Comparison of ENCODE assay signal across 8 mouse cellular contexts in genomic region chr17:57276634-57277121, GRCm38 (mm10). TPM values are rescaled to one million over a fixed set of nuclear protein-coding genes. Genes with fewer than 3 reads are reported as not detected.
DNase-seq lines count a peak whose midpoint lies in the region; ATAC-seq lines count a peak whose summit lies in the region.

No protein-coding gene starts in this region.

- no peak overlapping the region for H3K27ac ChIP-seq in hindbrain, embryonic 11.5 days (ENCODE audit: low read depth, low read length)

- H3K9ac ChIP-seq in hindbrain, embryonic 11.5 days (ENCODE audit: low read depth, low read length), result peak overlapping the region; percentile 24; the same call in 1 of the 2 replicates

- 1% methylated on average over 20 of the region's 20 CpGs for WGBS in hindbrain, embryonic 11.5 days

- H3K4me1 ChIP-seq in hindbrain, embryonic 11.5 days (replicated peaks; ENCODE audit: control insufficient read depth, insufficient read depth, low read length), result peaks cover 4% of the 10 kb centered on the region; the same call in 1 of the 2 replicates

- DNase-seq in R1 (ENCODE audit: low read depth, low spot score), result peak; percentile 90
- peak; percentile 77 for DNase-seq in cerebellum, adult 8-10 months
- DNase-seq in hindbrain, embryonic 11.5 days (ENCODE audit: low spot score), result peak; percentile 87
- DNase-seq in layer of hippocampus, postnatal 25 days (ENCODE audit: extremely low spot score in 1 of 2, low spot score in 1 of 2), result peak; percentile 45 to 63
- DNase-seq in lung, postnatal 25 days (ENCODE audit: low spot score), result peak; percentile 87
- DNase-seq in retina, postnatal 7 days (ENCODE audit: low read depth, low spot score), result peak; percentile 79
- DNase-seq in urinary bladder, postnatal 36 days (ENCODE audit: low spot score in 2 of 2), result peak; percentile 72 to 74

- no peaks in the 10 kb centered on the region for H3K9me3 ChIP-seq in hindbrain, embryonic 11.5 days (ENCODE audit: control insufficient read depth, low read length)

- H3K36me3 ChIP-seq in hindbrain, embryonic 11.5 days (ENCODE audit: control insufficient read depth, insufficient read depth, low read length), result no peaks in the 10 kb centered on the region

- peak overlapping the region; percentile 39 for H3K4me3 ChIP-seq in hindbrain, embryonic 11.5 days (ENCODE audit: low read depth, low read length)

- H3K4me2 ChIP-seq in hindbrain, embryonic 11.5 days (replicated peaks; ENCODE audit: low read depth, low read length), result peak overlapping the region; percentile 59

- peak; percentile 74 for ATAC-seq in frontal cortex, adult (ENCODE audit: low TSS enrichment)
- peak; percentile 79 for ATAC-seq in hindbrain, embryonic 11.5 days (ENCODE audit: low FRiP score)

- peaks cover 31% of the 10 kb centered on the region for H3K27me3 ChIP-seq in hindbrain, embryonic 11.5 days (ENCODE audit: control insufficient read depth, insufficient read depth, low read length)

RNA-seq across cellular contexts. Expression of gene Vav1, which starts 2.2 kb away (rescaled TPM):
- polyA plus RNA-seq in hindbrain, embryonic 11.5 days (2014; fragmentation: Nextera tagmentation; extraction: Ambion mirVana), result 2.5 and 2.6 TPM in 2 replicates
- total RNA-seq in layer of hippocampus, postnatal 25 days (2021), result 1 to 10 TPM; 3.3 to 3.5 TPM

RNA-seq across cellular contexts. Expression of gene Trip10, which starts 27.4 kb away (rescaled TPM):
- 21.8 and 21.9 TPM in 2 replicates for polyA plus RNA-seq in hindbrain, embryonic 11.5 days (2014; fragmentation: Nextera tagmentation; extraction: Ambion mirVana)
- 1 to 10 TPM; 5.9 to 7.4 TPM for total RNA-seq in layer of hippocampus, postnatal 25 days (2021)

RNA-seq across cellular contexts. Expression of gene Gpr108, which starts 28.4 kb away (rescaled TPM):
- 23.5 and 23.9 TPM in 2 replicates for polyA plus RNA-seq in hindbrain, embryonic 11.5 days (2014; fragmentation: Nextera tagmentation; extraction: Ambion mirVana)
- 10 to 100 TPM; 20.4 to 23.3 TPM for total RNA-seq in layer of hippocampus, postnatal 25 days (2021)

RNA-seq across cellular contexts. Expression of gene C3, which starts 48.7 kb away (rescaled TPM):
- polyA plus RNA-seq in hindbrain, embryonic 11.5 days (2014; fragmentation: Nextera tagmentation; extraction: Ambion mirVana), result 0.36 and 0.82 TPM in 2 replicates
- total RNA-seq in layer of hippocampus, postnatal 25 days (2021), result 1 to 10 TPM in 1 of 2 experiments, under 1 TPM in 1; 0.98 to 1.3 TPM
